Mouse (Mus musculus) left cerebral cortex, adult 11 months (tissue): Measurements from ENCODE around the gene Chst8.

Source experiments
- DNase-seq: peaks from one replicate; pipeline ENCODE4 v3.0.0; 2022; ENCODE audit warnings: low spot score

Gene Chst8

GRCm38 (mm10) chr7:34714848-34715460 is 97.6 kb downstream of the Chst8 start:
- no peak for DNase-seq

DNA sequence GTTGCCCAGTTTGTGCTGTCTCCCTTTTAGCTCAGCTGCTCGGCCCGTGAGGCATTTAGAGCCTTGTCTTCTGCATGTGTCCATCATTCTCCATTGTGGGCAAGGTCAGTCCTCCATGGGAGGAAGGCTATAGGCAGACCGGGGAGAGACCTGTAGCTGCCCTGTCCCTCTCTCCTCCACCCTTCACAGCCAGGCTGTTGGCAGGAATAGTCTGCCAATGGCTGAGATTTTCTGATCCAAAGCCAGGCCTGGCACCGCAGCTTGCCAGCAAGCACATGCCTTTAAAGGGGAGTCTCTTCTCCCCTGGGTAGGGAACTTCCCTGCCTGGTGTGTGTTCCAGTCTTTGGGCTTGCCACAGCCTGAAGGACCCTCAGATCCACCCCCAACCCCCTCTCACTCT is 103.4 kb downstream of the Chst8 start:
- DNase-seq, result no peak

DNA sequence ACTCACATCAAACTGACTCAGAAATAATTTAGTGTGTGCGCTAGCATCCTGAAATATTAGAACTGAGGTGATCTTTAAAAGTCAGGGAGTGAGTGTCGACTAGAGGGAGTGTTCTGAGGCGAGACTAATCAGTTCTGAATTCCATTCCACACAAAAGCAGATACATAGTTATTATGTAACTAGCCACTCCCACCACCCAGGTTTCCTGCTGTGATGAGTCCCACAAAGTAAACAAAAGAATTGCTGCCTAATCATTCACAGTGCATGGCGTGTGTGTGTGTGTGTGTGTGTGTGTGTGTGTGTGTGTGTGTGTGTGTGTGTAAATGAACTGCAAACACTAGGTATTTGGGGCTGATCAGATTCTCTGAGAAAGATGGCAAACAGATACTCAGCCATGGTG is 108.1 kb downstream of the Chst8 start:
- no peak for DNase-seq

DNA sequence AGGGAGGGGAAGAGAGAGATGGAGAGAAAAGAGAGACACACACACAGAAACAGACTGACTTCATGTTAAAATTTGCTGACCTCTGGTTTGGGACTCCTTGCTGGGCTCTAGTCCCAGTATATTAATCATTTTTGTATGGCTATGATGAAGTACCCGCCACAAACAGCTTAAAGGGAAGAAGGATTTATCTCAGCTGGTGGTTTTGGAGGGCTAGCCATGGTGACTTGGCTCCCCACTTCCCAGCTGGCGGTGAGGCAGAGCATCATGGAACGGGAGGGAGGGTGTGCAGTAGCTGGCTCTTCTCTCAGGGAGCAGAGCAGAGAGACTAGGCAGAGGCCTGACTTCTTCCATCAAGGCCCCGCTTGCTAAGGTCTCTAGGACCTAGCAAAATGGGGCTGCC is 109.1 kb downstream of the Chst8 start:
- DNase-seq, result no peak

DNA sequence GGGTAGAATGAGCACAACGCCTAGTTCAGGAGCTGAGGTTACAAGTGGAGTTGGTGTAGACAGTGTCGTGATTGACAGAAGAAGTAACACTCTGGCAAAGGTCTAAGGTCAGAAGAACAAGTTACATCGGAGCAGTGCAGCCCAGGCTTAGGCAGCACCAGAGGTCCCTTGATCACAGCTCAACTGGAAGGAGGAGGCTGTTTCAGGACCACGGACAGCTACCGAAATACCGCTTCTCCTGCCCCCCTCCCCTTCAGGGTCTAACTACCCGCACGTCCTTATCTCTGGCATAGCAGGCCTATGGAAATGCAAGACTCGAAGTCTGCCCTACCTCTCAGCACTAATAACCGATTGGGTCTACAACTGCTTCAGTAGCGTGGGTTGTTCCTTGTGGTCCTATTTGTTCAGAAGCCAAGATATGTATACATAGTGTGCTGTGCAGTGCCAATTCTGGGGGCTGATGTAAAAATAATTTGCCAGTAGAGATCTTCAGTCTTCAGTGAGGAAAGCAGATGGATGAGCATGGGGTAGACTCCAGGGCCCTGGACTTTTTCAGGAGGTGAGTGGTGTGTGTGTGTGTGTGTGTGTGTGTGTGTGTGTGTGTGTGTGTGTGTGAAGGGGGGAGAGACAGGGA is 109.7 kb downstream of the Chst8 start:
- DNase-seq, result no peak

- no peak for DNase-seq
These were observed 112.6 kb downstream of the Chst8 start for GRCm38 (mm10) chr7:34699888-34700287.

DNA sequence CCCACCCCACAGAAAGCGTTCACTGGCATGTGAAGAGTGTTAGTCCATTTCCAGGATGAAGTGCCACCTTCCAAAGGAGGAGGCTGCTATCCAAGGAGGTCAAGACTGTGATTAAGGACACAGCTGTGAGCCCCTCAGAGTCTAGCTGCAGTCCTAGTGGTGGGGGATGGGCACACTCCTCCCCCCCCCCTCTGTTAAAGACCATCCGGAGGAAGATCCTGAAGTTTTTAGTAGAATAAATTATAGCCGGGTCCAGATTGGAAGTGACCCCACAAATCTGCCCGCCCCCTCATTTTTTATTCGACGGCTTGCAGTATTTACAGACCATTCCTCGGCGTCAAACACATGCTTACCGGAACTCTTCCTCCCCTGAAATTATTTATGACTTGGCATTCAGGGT is 114.3 kb downstream of the Chst8 start:
- DNase-seq, result no peak

- no peak for DNase-seq
These were observed 116.4 kb downstream of the Chst8 start for GRCm38 (mm10) chr7:34696086-34696485.

DNA sequence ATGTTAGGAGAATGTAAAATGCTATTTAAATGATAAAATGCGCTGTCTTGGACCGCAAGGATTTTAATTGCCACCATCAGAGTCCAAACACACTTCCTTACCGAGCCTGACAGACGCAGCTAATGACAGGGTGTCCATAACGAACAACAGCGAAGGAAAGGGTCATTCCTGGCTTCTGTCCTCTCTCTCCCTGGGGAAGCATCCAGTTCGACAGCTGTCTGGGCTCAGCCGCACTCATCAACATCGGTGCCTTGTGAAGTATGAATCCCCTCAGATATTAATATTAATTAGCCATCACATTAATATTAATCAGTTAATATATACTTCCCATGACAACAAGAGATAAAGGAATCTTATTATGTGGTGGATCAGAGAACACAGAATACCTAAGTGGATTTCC is 117.6 kb downstream of the Chst8 start:
- DNase-seq, result no peak

- DNase-seq, result no peak
These were observed 118.6 kb downstream of the Chst8 start for GRCm38 (mm10) chr7:34693916-34694315.

DNA sequence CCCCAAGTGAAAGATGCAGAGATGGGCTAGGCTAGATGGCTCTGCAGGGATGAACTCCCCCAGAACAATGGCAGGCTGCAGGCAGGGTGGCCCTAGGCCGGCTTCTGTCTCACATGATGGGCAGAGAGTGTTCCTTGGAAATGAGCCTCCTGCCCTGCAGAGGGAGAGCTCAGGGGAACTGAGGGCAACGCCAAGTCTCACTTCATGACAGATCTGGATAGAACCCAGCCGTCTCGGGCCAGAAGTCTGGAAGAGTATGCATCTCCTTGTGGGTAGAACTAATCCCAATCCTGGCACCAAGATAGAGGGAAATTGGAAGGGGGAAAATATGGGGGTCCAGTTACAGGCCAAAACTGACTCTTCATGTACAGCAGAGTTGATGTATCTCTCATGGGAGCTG is 119.4 kb downstream of the Chst8 start:
- DNase-seq, result no peak

DNA sequence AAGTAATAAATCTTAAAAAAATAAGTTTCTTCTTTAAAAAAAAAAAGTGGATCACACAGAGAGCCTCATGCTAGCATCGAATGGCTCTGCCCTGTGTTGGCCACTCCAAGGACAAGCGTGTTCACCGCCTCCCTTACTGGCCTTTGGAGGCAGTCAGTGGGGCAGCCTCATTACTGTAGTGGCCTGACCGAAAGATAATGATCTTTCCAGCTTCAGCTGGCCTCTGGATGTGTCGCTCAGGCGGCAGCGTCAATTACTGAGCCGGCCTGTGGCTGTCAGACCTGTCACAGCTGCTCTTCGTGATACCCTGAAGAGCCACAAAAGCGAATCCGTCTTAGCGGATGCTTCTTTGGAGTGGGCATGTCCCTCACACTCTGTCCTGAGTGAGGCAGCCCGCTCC is 122.4 kb downstream of the Chst8 start:
- DNase-seq, result no peak

DNA sequence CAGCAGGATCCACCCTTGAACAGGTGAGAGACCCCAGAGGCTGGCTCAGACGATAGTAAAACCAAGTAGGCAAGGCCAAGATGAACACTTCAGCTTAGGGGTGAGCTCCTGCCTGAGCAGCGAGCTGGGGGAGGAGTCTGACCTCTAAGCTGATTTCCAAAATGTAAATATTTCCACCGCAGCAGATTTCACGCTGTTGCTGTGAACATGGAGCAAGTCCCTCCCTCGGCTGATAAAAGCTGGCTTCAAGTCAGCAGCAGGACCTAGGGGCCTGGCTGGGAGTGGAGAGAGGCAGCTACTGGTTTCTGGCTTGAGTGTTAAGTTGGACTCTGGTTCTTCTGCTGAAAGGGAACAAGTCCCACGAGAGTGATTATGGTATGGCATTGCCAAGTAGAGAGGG is 123.5 kb downstream of the Chst8 start:
- DNase-seq, result no peak

- no peak for DNase-seq
These were observed 126.7 kb downstream of the Chst8 start for GRCm38 (mm10) chr7:34685801-34686200.

GRCm38 (mm10) chr7:34685176-34685575 is 127.3 kb downstream of the Chst8 start:
- no peak for DNase-seq

- no peak for DNase-seq
These were observed 131.6 kb downstream of the Chst8 start for GRCm38 (mm10) chr7:34680771-34681421.

DNA sequence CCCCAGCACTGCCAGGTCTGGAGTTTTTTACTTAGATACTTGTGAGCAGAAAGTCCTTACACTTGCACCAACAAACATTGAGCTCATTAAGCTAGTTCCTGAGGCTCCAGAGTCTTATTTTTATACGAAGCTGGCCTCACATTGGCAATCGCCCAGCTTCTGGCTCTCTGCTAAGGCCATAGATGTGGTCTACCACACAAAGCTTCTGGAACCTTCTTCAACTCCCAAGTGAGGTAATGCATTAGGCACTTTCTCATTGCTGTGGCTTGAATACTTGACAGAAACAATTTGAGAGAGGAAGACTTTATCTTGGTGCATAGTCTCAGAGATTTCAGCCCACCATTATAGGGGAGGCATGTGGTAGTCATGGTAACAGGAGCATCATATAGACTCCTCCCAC is 132.6 kb downstream of the Chst8 start:
- DNase-seq, result no peak

DNA sequence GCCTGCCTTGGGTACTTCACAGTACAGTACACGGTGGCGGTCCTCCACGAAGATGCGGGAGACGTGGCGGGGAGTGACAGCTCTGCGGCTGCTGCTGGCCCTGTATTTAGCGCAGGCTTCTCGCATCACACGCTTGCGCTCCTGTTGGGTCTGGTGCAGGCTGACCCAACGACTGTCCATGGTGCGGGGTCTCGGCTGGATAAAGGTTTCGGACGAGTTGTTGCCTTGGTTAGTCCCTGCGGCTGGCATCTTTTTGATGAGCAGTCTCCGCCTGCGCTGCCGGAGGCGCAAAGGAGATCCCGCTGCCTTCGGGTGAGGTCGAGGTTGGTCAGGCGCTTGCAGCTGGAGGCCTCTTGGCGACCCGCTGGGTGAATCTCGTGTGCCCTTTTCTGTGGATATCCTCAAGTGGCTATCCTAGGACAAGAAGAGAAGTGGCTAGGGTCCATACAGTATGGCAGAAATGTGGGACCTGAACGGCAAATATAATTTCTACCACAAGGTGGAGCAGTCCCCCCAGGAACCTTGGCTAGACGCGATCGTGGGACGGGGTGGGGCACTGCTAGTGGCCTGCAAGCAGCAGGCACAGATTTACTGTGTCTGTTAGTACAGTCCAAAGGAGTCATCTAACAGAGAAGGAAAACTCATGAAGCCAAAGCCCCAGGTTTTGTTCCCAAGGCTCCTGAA is 136.5 kb downstream of the Chst8 start:
- DNase-seq, result peak; percentile 68

GRCm38 (mm10) chr7:34675120-34675790 is 137.3 kb downstream of the Chst8 start:
- no peak for DNase-seq

GRCm38 (mm10) chr7:34672916-34673315 is 139.6 kb downstream of the Chst8 start:
- DNase-seq, result no peak

GRCm38 (mm10) chr7:34671911-34672310 is 140.6 kb downstream of the Chst8 start:
- peak; percentile 82 for DNase-seq

GRCm38 (mm10) chr7:34670778-34671177 is 141.7 kb downstream of the Chst8 start:
- no peak for DNase-seq

DNA sequence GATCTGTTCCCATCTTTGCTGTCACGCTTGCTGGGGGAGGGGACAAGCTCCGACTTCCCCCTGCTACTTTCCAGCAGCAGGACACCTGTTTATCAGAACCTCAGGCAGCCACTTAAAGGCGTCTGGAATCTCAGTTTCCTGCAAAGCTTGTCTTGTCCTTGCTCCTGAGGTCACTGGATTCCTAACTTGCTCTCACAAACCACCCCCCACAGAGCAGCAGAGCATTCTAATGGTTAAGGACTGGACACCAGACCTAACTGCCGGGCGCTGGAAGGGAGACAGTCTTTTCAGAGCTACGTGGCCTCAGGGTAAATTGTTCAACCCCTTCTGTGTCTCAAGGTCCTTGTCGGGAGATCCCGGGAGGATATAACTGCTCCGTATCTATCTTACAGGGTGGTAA is 143.2 kb downstream of the Chst8 start:
- no peak for DNase-seq
